Mouse (Mus musculus) forebrain, embryonic 12.5 days (tissue): ENCODE results near the gene Foxq1. TPM values are rescaled to one million over a fixed set of nuclear protein-coding genes. Genes with fewer than 3 reads are reported as not detected.

Experiments used
- ATAC-seq: fragments of 200-750 bp; cut with Nextera tagmentation; 2 replicates; pipeline ENCODE4 v1.8.0; 2017; ENCODE audit warnings: moderate TSS enrichment; ENCODE audit not compliant: low FRiP score
- H3K27ac ChIP-seq: fragments of 300-500 bp; sonication (generic); 2 replicates; pipeline ENCODE4 v1.5.1; 2016; ENCODE audit warnings: mild to moderate bottlenecking
- H3K27me3 ChIP-seq: fragments of 300-500 bp; sonication (generic); 2 replicates; pipeline ENCODE4 v1.6.1; 2016; ENCODE audit warnings: mild to moderate bottlenecking
- H3K36me3 ChIP-seq: fragments of 300-500 bp; sonication (generic); replicated peaks from 2 replicates; pipeline ENCODE4 v1.6.1; 2016; ENCODE audit warnings: mild to moderate bottlenecking
- H3K4me1 ChIP-seq: fragments of 300-500 bp; sonication (generic); 2 replicates; pipeline ENCODE4 v1.6.1; 2016
- H3K4me2 ChIP-seq: fragments of 300-500 bp; sonication (generic); 2 replicates; pipeline ENCODE4 v1.6.1; 2016; ENCODE audit warnings: mild to moderate bottlenecking, moderate library complexity
- H3K4me3 ChIP-seq: fragments of 300-500 bp; sonication (generic); replicated peaks from 2 replicates; pipeline ENCODE4 v1.5.1; 2016; ENCODE audit warnings: mild to moderate bottlenecking
- H3K9ac ChIP-seq: fragments of 300-500 bp; sonication (generic); 2 replicates; pipeline ENCODE4 v1.6.1; 2016; ENCODE audit warnings: mild to moderate bottlenecking
- H3K9me3 ChIP-seq: fragments of 300-500 bp; sonication (generic); 2 replicates; pipeline ENCODE4 v1.6.1; 2016
- WGBS: fragments of 180-500 bp; shearing (Covaris S2); methylation state at CpG from one replicate; pipeline ENCODE4 v1.1.7; 2016; 5-methylcytosine and 5-hydroxymethylcytosine counted together
- polyA plus RNA-seq: library from polyadenylated mRNA; unstranded; fragments of >200 nt; fragmentation: Nextera tagmentation; extraction: Ambion mirVana; gene quantifications from 2 replicates; pipeline ENCODE4 v1.2.1, GENCODE M21; 2016

Foxq1 gene
- polyA plus RNA-seq, 1 experiment from 2014 or later = 1.6 TPM

- H3K27me3 ChIP-seq = peaks cover 4% of the 10 kb centered on the region; the same call in 1 of the 2 replicates
- H3K4me3 ChIP-seq = no peak overlapping the region
- H3K36me3 ChIP-seq = no peaks in the 10 kb centered on the region
- peaks cover 15% of the 10 kb centered on the region for H3K4me1 ChIP-seq
- WGBS = 50% methylated on average over 6 of the region's 6 CpGs
- no peak overlapping the region for H3K4me2 ChIP-seq
- H3K9me3 ChIP-seq = no peaks in the 10 kb centered on the region
- no peak overlapping the region for H3K9ac ChIP-seq
- H3K27ac ChIP-seq = no peak overlapping the region
- ATAC-seq = no peak
Observed at GRCm38 (mm10) chr13:31577576-31577975, 21.6 kb downstream of the Foxq1 start.

- Histone ChIP-seq H3K4me1 (peaks cover 15% of the 10 kb centered on the region), H3K27me3 (peaks cover 4% of the 10 kb centered on the region; the same call in 1 of the 2 replicates), H3K27ac (no peak overlapping the region), H3K9ac (no peak overlapping the region), H3K36me3 (no peaks in the 10 kb centered on the region), H3K4me3 (no peak overlapping the region), H3K4me2 (no peak overlapping the region), H3K9me3 (no peaks in the 10 kb centered on the region)
- WGBS = 29% methylated on average over 10 of the region's 10 CpGs
- no peak for ATAC-seq
Observed at GRCm38 (mm10) chr13:31578389-31578788, 22.5 kb downstream of the Foxq1 start.

- ATAC-seq = no peak
- Histone ChIP-seq H3K36me3 (no peaks in the 10 kb centered on the region), H3K27ac (no peak overlapping the region), H3K4me2 (no peak overlapping the region), H3K4me3 (no peak overlapping the region), H3K9me3 (no peaks in the 10 kb centered on the region), H3K4me1 (peaks cover 15% of the 10 kb centered on the region), H3K9ac (no peak overlapping the region), H3K27me3 (peaks cover 4% of the 10 kb centered on the region; the same call in 1 of the 2 replicates)
- 70% methylated on average over 9 of the region's 9 CpGs for WGBS
Observed at GRCm38 (mm10) chr13:31579866-31580265, 23.9 kb downstream of the Foxq1 start.

GRCm38 (mm10) chr13:31587341-31587740, 31.4 kb downstream of the Foxq1 start:
- H3K27ac ChIP-seq = no peak overlapping the region
- no peaks in the 10 kb centered on the region for H3K27me3 ChIP-seq
- no peak overlapping the region for H3K4me2 ChIP-seq
- no peaks in the 10 kb centered on the region for H3K9me3 ChIP-seq
- no peak for ATAC-seq
- 83% methylated on average over 5 of the region's 5 CpGs for WGBS
- H3K4me1 ChIP-seq = no peaks in the 10 kb centered on the region
- no peak overlapping the region for H3K9ac ChIP-seq
- H3K36me3 ChIP-seq = no peaks in the 10 kb centered on the region
- H3K4me3 ChIP-seq = no peak overlapping the region

- H3K4me3 ChIP-seq = no peak overlapping the region
- no peak overlapping the region for H3K4me2 ChIP-seq
- H3K4me1 ChIP-seq = no peaks in the 10 kb centered on the region
- no peak overlapping the region for H3K27ac ChIP-seq
- ATAC-seq = no peak
- H3K9me3 ChIP-seq = no peaks in the 10 kb centered on the region
- H3K27me3 ChIP-seq = no peaks in the 10 kb centered on the region
- no peak overlapping the region for H3K9ac ChIP-seq
- H3K36me3 ChIP-seq = no peaks in the 10 kb centered on the region
- 89% methylated on average over 5 of the region's 5 CpGs for WGBS
Observed at GRCm38 (mm10) chr13:31599576-31599975, 43.6 kb downstream of the Foxq1 start.

GRCm38 (mm10) chr13:31603964-31604363, 48.0 kb downstream of the Foxq1 start:
- H3K4me1 ChIP-seq = no peaks in the 10 kb centered on the region
- no peak overlapping the region for H3K4me3 ChIP-seq
- 0 out of 2 replicates have a peak, but pooled peaks cover 6% of the 10 kb centered on the region for H3K27me3 ChIP-seq
- no peaks in the 10 kb centered on the region for H3K9me3 ChIP-seq
- no peak overlapping the region for H3K9ac ChIP-seq
- no peak for ATAC-seq
- H3K4me2 ChIP-seq = no peak overlapping the region
- H3K36me3 ChIP-seq = no peaks in the 10 kb centered on the region
- WGBS = 45% methylated on average over 6 of the region's 6 CpGs
- H3K27ac ChIP-seq = no peak overlapping the region

Other genes starting within 250 kb of the Foxq1 start
- gene A530084C06Rik, start 3.2 kb downstream of the Foxq1 start, polyA plus RNA-seq = not detected in 2 replicates
- 3.4 and 4.6 TPM in 2 replicates for gene Foxf2, start 69.7 kb downstream of the Foxq1 start, polyA plus RNA-seq